Mouse (Mus musculus) hindbrain, embryonic 15.5 days (tissue): ENCODE measurements around the gene Slc11a2. TPM values are rescaled to one million over a fixed set of nuclear protein-coding genes. Genes with fewer than 3 reads are reported as not detected.
"Not testable (repeated sequence)": the region's sequence is repeated elsewhere in the genome, so short reads cannot be mapped to it uniquely, and the experiment has no call there.

ENCODE experiments used
- ATAC-seq: fragments of 200-750 bp; cut with Nextera tagmentation; 2 replicates; pipeline ENCODE4 v1.8.0; 2017; ENCODE audit warnings: low read depth, moderate number of reproducible peaks, moderate TSS enrichment; ENCODE audit not compliant: low FRiP score
- H3K27ac ChIP-seq: fragments of 300-500 bp; sonication (generic); replicated peaks from 2 replicates; pipeline ENCODE4 v1.5.1; 2015; ENCODE audit warnings: mild to moderate bottlenecking, inconsistent platforms
- H3K27me3 ChIP-seq: fragments of 300-500 bp; sonication (generic); 2 replicates; pipeline ENCODE4 v1.6.1; 2015; ENCODE audit warnings: control low read depth, inconsistent platforms
- H3K36me3 ChIP-seq: fragments of 300-500 bp; sonication (generic); 2 replicates; pipeline ENCODE4 v1.6.1; 2015; ENCODE audit warnings: control low read depth, inconsistent platforms
- H3K4me1 ChIP-seq: fragments of 300-500 bp; sonication (generic); replicated peaks from 2 replicates; pipeline ENCODE4 v1.6.1; 2015; ENCODE audit warnings: control low read depth, inconsistent platforms
- H3K4me2 ChIP-seq: fragments of 300-500 bp; sonication (generic); 2 replicates; pipeline ENCODE4 v1.6.1; 2015; ENCODE audit warnings: moderate library complexity, mild to moderate bottlenecking, inconsistent platforms
- H3K4me3 ChIP-seq: fragments of 300-500 bp; sonication (generic); 2 replicates; pipeline ENCODE4 v1.5.1; 2015; ENCODE audit warnings: mild to moderate bottlenecking, inconsistent platforms
- H3K9ac ChIP-seq: fragments of 300-500 bp; sonication (generic); 2 replicates; pipeline ENCODE4 v1.6.1; 2015; ENCODE audit warnings: inconsistent platforms
- H3K9me3 ChIP-seq: fragments of 300-500 bp; sonication (generic); 2 replicates; pipeline ENCODE4 v1.6.1; 2016; ENCODE audit warnings: control low read depth, inconsistent platforms
- WGBS: fragments of 180-500 bp; shearing (Covaris S2); methylation state at CpG from one replicate; pipeline ENCODE4 v1.1.7; 2015; 5-methylcytosine and 5-hydroxymethylcytosine counted together
- polyA plus RNA-seq: library from polyadenylated mRNA; unstranded; fragments of >200 nt; fragmentation: Nextera tagmentation; extraction: Ambion mirVana; gene quantifications from 2 replicates; pipeline ENCODE4 v1.2.1, GENCODE M21; 2015

Slc11a2 gene
- polyA plus RNA-seq, 1 experiment from 2014 or later: 27.6 TPM

- Histone ChIP-seq H3K4me2 (no peak overlapping the region), H3K27ac (peak overlapping the region; percentile 39; the same call in 1 of the 2 replicates), H3K9ac (no peak overlapping the region), H3K4me1 (no peaks in the 10 kb centered on the region), H3K36me3 (no peaks in the 10 kb centered on the region), H3K4me3 (no peak overlapping the region), H3K27me3 (peaks cover 12% of the 10 kb centered on the region), H3K9me3 (no peaks in the 10 kb centered on the region)
- 60% methylated on average over 11 of the region's 11 CpGs for WGBS
- ATAC-seq: peak; percentile 48; the same call in 1 of the 2 replicates
These were observed 5.2 kb upstream of the Slc11a2 start for GRCm38 (mm10) chr15:100429959-100430565.

DNA sequence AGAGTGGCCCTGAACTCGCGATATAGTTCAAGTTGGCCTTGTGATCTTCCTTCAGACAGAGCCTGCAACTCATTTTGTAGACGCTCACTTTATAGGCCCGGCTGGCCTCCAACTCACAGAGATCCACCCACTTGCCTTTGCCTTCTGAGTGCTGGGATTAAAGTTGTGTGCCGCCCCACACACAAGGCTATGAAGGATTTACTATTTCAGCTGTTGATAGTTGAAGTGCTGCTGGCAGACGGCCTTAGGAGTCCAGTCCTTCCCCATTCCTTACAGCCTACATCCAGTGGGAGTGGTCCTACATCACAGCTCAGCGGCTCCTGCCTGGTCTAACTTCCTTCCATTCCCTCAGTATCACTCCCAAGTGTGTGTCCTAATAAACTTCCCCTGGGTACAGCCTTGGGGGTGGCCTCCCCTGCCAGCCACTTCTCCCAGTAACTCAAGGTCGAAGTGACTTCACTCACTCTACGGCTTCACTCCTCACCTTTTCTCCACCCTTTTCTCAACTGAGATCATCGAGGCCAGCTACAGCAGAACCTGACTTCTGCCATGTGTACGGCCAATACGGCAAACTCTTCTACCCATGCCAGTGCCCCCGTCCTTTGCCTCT lies 3.5 kb upstream of the Slc11a2 start:
- no peak overlapping the region for H3K27ac ChIP-seq
- H3K9ac ChIP-seq: no peak overlapping the region
- no peak overlapping the region for H3K4me2 ChIP-seq
- H3K27me3 ChIP-seq: peaks cover 15% of the 10 kb centered on the region
- no peak for ATAC-seq
- H3K36me3 ChIP-seq: no peaks in the 10 kb centered on the region
- no peaks in the 10 kb centered on the region for H3K9me3 ChIP-seq
- 87% methylated on average over 13 of the region's 13 CpGs for WGBS
- H3K4me1 ChIP-seq: peaks cover 12% of the 10 kb centered on the region
- no peak overlapping the region for H3K4me3 ChIP-seq

DNA sequence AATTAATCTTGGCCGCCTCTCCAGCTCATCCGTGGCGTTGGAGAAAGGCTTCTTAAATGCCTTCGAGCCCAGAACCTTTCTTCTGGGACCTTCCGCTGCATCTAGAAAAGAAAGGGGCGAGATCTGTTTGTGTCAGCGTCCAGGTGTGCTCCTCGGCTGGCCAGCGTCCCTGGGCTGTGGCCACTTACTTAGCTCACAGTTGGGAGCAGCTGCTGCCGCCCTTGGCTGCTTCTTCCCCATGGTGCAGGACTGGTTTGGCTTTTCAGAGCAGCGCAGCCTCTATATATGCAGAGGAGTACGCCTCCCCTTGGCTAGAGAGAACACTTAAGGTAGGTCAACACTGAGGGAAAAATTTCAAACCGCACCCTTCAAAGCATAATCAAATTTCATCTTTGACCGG lies 956 bp downstream of the Slc11a2 start:
- H3K4me3 ChIP-seq: peak overlapping the region; percentile 93
- no peak overlapping the region for H3K27ac ChIP-seq
- WGBS: 4% methylated on average over 14 of the region's 14 CpGs
- H3K9ac ChIP-seq: peak overlapping the region; percentile 33; the same call in 1 of the 2 replicates
- no peak for ATAC-seq
- H3K4me2 ChIP-seq: peak overlapping the region; percentile 95
- H3K36me3 ChIP-seq: no peaks in the 10 kb centered on the region
- H3K4me1 ChIP-seq: peaks cover 46% of the 10 kb centered on the region
- peaks cover 15% of the 10 kb centered on the region for H3K27me3 ChIP-seq
- H3K9me3 ChIP-seq: no peaks in the 10 kb centered on the region

- Histone ChIP-seq H3K9me3 (no peaks in the 10 kb centered on the region), H3K4me3 (peak overlapping the region; percentile 93), H3K4me1 (peaks cover 46% of the 10 kb centered on the region), H3K27me3 (peaks cover 15% of the 10 kb centered on the region), H3K27ac (peak overlapping the region; percentile 36), H3K36me3 (no peaks in the 10 kb centered on the region), H3K4me2 (peak overlapping the region; percentile 95), H3K9ac (peak overlapping the region; percentile 87)
- WGBS: under 1% methylated on average over 55 of the region's 65 CpGs
- ATAC-seq: peak; percentile 98
These were observed 1.7 kb downstream of the Slc11a2 start for GRCm38 (mm10) chr15:100422899-100423860.

DNA sequence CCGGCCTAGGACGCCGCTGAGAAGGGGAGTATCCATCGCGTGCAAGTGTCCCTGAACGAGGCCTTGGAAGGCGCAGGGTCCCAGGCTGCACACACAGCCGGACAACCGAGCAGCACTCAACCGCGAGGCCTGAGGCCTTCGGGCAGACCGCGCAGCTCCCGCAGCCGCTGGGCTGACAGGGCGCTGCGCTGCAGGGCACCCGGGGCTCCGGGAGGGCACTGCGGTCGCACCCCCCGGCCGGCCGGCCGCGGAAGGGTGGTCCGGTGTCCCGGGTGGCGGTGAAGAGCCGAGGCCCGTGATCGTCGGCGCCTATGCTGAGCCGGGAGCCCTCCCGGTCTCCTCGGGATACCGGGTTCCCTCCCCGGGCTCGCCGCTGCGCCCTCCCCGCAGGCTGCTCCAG lies 2.4 kb downstream of the Slc11a2 start:
- peaks cover 46% of the 10 kb centered on the region for H3K4me1 ChIP-seq

GRCm38 (mm10) chr15:100421758-100422197 lies 3.1 kb downstream of the Slc11a2 start, which contains the start of gene Gm5475:
Gm5475 (plus strand) TSS chr15:100422147.
- Histone ChIP-seq H3K9ac (peak within 1 kb of the TSS; percentile 87), H3K4me2 (peak within 1 kb of the TSS; percentile 95), H3K27me3 (peaks cover 15% of the 10 kb centered on the region), H3K27ac (peak within 1 kb of the TSS; percentile 36), H3K4me1 (peaks cover 46% of the 10 kb centered on the region), H3K4me3 (peak within 1 kb of the TSS; percentile 93)
- not testable (repeated sequence) for ATAC-seq, H3K36me3 ChIP-seq, H3K9me3 ChIP-seq
- 28% methylated on average over 3 of the region's 3 CpGs for WGBS

More for the DNA sequence above, 2.4 kb downstream of the Slc11a2 start:
- Histone ChIP-seq H3K4me2 (peak overlapping the region; percentile 95), H3K9ac (peak overlapping the region; percentile 87), H3K4me3 (peak overlapping the region; percentile 93), H3K36me3 (no peaks in the 10 kb centered on the region), H3K27ac (peak overlapping the region; percentile 36), H3K27me3 (peaks cover 15% of the 10 kb centered on the region), H3K9me3 (no peaks in the 10 kb centered on the region)
- under 1% methylated on average over 41 of the region's 44 CpGs for WGBS
- ATAC-seq: peak; percentile 60

DNA sequence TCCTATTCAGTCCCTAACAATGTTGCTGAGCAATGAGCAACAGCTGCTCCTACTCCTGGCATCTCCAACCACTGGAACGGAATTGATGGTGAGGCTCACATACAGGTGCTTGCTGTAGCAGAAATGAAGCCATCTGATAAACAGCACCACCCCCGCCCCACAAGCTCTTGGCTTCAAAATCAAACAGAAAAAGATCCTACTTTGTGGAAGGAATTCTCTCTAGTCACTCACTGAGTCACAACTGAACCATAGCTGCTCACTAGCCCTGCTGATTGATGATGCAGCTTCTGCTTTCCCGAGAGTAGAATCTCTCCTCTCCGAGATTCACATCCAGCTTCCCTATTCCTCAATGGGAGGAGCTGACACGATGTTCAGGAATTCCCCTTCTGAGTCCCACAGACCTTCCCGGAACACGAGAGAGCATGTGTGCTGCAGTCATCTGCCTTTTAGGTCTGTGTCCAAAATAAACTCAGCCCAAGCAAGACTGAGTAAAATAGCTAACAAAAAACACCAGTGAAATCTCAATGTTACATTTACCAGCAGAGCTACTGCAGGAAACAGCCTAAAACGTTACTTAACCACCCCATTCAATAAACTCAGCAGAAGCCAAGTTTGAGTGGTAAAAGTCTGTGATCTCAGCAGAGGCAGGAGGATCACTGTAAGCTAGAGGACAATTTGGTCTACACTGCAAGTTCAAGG lies 3.7 kb downstream of the Slc11a2 start:
- no peak for ATAC-seq
- no peaks in the 10 kb centered on the region for H3K9me3 ChIP-seq
- peaks cover 46% of the 10 kb centered on the region for H3K4me1 ChIP-seq
- peak overlapping the region; percentile 93 for H3K4me3 ChIP-seq
- H3K27me3 ChIP-seq: peaks cover 14% of the 10 kb centered on the region
- no peaks in the 10 kb centered on the region for H3K36me3 ChIP-seq
- 35% methylated on average over 8 of the region's 8 CpGs for WGBS
- peak overlapping the region; percentile 95 for H3K4me2 ChIP-seq
- H3K9ac ChIP-seq: no peak overlapping the region
- H3K27ac ChIP-seq: no peak overlapping the region

DNA sequence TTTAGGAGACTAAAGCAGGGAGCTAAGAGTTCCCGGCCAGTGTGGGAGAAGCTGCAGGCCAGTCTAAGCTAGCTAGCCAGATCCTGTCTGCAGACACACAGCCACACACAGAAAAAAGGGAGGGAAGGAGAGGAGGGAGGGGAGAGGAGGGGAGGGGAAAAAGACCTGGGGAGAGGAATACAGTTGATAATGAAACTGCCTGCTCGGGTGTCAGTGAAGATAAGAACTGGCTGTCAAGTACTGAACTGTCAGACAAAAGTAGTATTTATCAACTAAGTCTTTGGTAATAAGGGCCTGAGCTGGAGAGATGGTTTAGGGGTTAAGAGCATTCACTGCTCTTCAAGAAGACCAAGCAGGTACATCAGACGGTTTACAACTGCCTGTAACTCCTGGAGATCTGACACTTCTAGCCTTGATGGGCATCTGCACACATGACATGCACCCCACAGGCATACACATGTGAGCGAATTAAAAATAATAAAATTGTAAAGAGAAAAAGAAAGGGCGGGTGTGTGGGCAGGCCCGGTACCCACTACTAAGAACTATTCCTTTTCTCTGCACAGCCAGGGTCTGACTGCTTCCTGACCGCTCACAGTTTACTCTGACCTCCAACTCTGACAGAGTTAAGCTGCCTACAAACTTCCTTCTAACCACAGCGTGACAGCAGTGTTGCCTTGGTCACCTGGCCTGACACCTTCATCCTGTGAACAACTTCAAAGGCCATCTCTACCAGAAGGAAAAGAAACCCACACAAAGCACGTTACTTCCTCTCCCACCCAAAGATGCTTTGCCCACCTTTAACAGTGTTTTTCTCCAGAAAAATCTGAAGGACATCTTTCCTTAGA lies 4.7 kb downstream of the Slc11a2 start:
- ATAC-seq: no peak
- H3K4me2 ChIP-seq: no peak overlapping the region

GRCm38 (mm10) chr15:100419311-100419710 lies 5.6 kb downstream of the Slc11a2 start:
- Histone ChIP-seq H3K4me3 (no peak overlapping the region), H3K9ac (no peak overlapping the region), H3K27me3 (no peaks in the 10 kb centered on the region), H3K36me3 (no peaks in the 10 kb centered on the region), H3K9me3 (no peaks in the 10 kb centered on the region), H3K4me1 (peaks cover 43% of the 10 kb centered on the region), H3K4me2 (no peak overlapping the region), H3K27ac (no peak overlapping the region)
- WGBS: 71% methylated on average over 8 of the region's 8 CpGs
- no peak for ATAC-seq

More for the DNA sequence above, 4.7 kb downstream of the Slc11a2 start:
- no peaks in the 10 kb centered on the region for H3K9me3 ChIP-seq
- H3K4me1 ChIP-seq: peaks cover 46% of the 10 kb centered on the region
- WGBS: 65% methylated on average over 9 of the region's 9 CpGs
- no peak overlapping the region for H3K27ac ChIP-seq
- H3K9ac ChIP-seq: no peak overlapping the region
- H3K4me3 ChIP-seq: no peak overlapping the region
- no peaks in the 10 kb centered on the region for H3K36me3 ChIP-seq
- H3K27me3 ChIP-seq: peaks cover 4% of the 10 kb centered on the region

GRCm38 (mm10) chr15:100417854-100418450 lies 6.9 kb downstream of the Slc11a2 start:
- no peaks in the 10 kb centered on the region for H3K9me3 ChIP-seq
- peaks cover 31% of the 10 kb centered on the region for H3K4me1 ChIP-seq
- 89% methylated on average over 9 of the region's 9 CpGs for WGBS
- no peak for ATAC-seq
- H3K27me3 ChIP-seq: no peaks in the 10 kb centered on the region
- H3K4me3 ChIP-seq: no peak overlapping the region
- H3K27ac ChIP-seq: no peak overlapping the region
- no peaks in the 10 kb centered on the region for H3K36me3 ChIP-seq
- H3K4me2 ChIP-seq: no peak overlapping the region
- H3K9ac ChIP-seq: no peak overlapping the region
